Mouse (Mus musculus): ENCODE measurements at regions not wholly inside any gene's neighbourhood (a gene's known extent, or its start where the extent isn't known, plus 50 kb on each side); places are given as distances from the start of the nearest gene placed in this dataset.
A peak's percentile ranks its signal among the peaks of the same experiment; 100 is the strongest.

- no peak for DNase-seq (ENCODE audit: inconsistent ontology term)
These were observed 151.4 kb downstream of the Abcc12 start for GRCm38 (mm10) chr8:86428998-86429651.

- no peak for DNase-seq (ENCODE audit: inconsistent ontology term)
These were observed 152.4 kb downstream of the Abcc12 start for GRCm38 (mm10) chr8:86428131-86428530.

GRCm38 (mm10) chr8:86426056-86426455, 154.4 kb downstream of the Abcc12 start:
- DNase-seq (ENCODE audit: inconsistent ontology term) = no peak

- no peak for DNase-seq (ENCODE audit: inconsistent ontology term)
These were observed 155.1 kb downstream of the Abcc12 start for GRCm38 (mm10) chr8:86425382-86425781.

GRCm38 (mm10) chr8:86419059-86419651, 161.3 kb downstream of the Abcc12 start:
- no peak for DNase-seq (ENCODE audit: inconsistent ontology term)

GRCm38 (mm10) chr8:86418414-86418981, 162.0 kb downstream of the Abcc12 start:
- no peak for DNase-seq (ENCODE audit: inconsistent ontology term)

- no peak for DNase-seq (ENCODE audit: inconsistent ontology term)
These were observed 165.3 kb downstream of the Abcc12 start for GRCm38 (mm10) chr8:86415208-86415607.

- DNase-seq (ENCODE audit: inconsistent ontology term) = no peak
These were observed 169.3 kb downstream of the Abcc12 start for GRCm38 (mm10) chr8:86411232-86411631.

- no peak for DNase-seq (ENCODE audit: inconsistent ontology term)
These were observed 174.3 kb downstream of the Abcc12 start for GRCm38 (mm10) chr8:86406196-86406595.

- DNase-seq (ENCODE audit: inconsistent ontology term) = no peak
These were observed 177.1 kb downstream of the Abcc12 start for GRCm38 (mm10) chr8:86403434-86403833.

GRCm38 (mm10) chr8:86401946-86402345, 178.5 kb downstream of the Abcc12 start:
- peak; percentile 82 for DNase-seq (ENCODE audit: inconsistent ontology term)

- no peak for DNase-seq (ENCODE audit: inconsistent ontology term)
These were observed 185.4 kb downstream of the Abcc12 start for GRCm38 (mm10) chr8:86395121-86395520.

- DNase-seq (ENCODE audit: inconsistent ontology term) = no peak
These were observed 186.7 kb downstream of the Abcc12 start for GRCm38 (mm10) chr8:86393835-86394234.

GRCm38 (mm10) chr8:86393374-86393773, 187.1 kb downstream of the Abcc12 start:
- no peak for DNase-seq (ENCODE audit: inconsistent ontology term)

GRCm38 (mm10) chr8:86390715-86391114, 189.8 kb downstream of the Abcc12 start:
- DNase-seq (ENCODE audit: inconsistent ontology term) = no peak

GRCm38 (mm10) chr8:86389690-86390671, 190.5 kb downstream of the Abcc12 start:
- DNase-seq (ENCODE audit: inconsistent ontology term) = peak; percentile 73

GRCm38 (mm10) chr8:86385236-86385635, 195.2 kb downstream of the Abcc12 start:
- peak; percentile 69 for DNase-seq (ENCODE audit: inconsistent ontology term)

GRCm38 (mm10) chr8:86381977-86382376, 198.5 kb downstream of the Abcc12 start:
- DNase-seq (ENCODE audit: inconsistent ontology term) = no peak

- DNase-seq (ENCODE audit: inconsistent ontology term) = no peak
These were observed 212.4 kb downstream of the Abcc12 start for GRCm38 (mm10) chr8:86368062-86368461.

- no peak for DNase-seq (ENCODE audit: inconsistent ontology term)
These were observed 213.8 kb downstream of the Abcc12 start for GRCm38 (mm10) chr8:86366636-86367035.

GRCm38 (mm10) chr8:86365726-86366125, 214.8 kb downstream of the Abcc12 start:
- DNase-seq (ENCODE audit: inconsistent ontology term) = no peak

- DNase-seq (ENCODE audit: inconsistent ontology term) = no peak
These were observed 215.6 kb downstream of the Abcc12 start for GRCm38 (mm10) chr8:86364898-86365297.
